Mouse (Mus musculus) gastrocnemius, postnatal 36 days (tissue): ENCODE data around the gene Abca1. TPM values are rescaled to one million over a fixed set of nuclear protein-coding genes. Genes with fewer than 3 reads are reported as not detected.

Source experiments
- DNase-seq, 2 experiments: peaks; one replicate each; pipeline ENCODE4 v3.0.0; 2022
- intact Hi-C: fragments of 180-260 bp; cut with DNase I; formaldehyde crosslinking; loops from one replicate; pipeline ENCODE4 v1.15.1; 2025
- total RNA-seq, 2 experiments: library from RNA; stranded (reverse); gene quantifications; 2 replicates each; pipeline ENCODE4 v1.2.3; 2021

Abca1 gene
- total RNA-seq, 2 experiments from 2014 or later, result 6.3 to 7.2 TPM

DNA sequence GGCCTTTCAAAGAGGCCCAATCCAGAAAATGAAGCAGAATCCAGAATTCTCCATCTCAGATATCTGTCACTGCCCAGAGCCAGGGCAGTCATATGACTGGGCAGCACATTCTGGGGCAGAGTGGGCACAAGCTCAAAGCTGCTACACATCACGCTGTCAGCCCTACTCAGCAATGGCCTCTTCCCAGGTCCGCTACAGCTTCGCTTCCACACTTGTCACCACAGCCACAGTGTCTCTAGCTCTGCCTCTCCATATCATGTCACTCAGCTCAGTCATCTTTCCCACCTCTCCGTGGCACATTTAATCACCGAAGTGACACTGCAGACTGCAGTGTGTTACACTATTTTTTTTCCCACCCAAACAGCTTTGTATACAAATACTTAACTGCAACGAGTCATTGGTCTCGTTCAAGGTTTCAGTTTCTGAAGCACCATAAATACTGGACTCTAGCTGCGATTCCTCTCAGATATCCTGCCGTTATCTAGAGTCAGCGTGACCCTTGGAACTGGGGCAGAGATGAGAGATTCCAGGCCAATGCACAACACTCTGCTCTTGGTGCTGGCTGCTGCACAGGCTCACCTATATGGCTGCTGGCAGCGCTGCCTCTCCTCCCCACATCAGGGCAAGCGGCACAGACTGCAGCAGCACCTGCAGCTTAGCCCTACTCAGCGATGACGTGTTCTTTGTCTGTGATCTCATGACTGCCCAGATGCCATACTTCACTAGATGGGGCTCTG is 136.3 kb downstream of the Abca1 start:
- intact Hi-C loops, result no loop called here
- DNase-seq, result no peak

DNA sequence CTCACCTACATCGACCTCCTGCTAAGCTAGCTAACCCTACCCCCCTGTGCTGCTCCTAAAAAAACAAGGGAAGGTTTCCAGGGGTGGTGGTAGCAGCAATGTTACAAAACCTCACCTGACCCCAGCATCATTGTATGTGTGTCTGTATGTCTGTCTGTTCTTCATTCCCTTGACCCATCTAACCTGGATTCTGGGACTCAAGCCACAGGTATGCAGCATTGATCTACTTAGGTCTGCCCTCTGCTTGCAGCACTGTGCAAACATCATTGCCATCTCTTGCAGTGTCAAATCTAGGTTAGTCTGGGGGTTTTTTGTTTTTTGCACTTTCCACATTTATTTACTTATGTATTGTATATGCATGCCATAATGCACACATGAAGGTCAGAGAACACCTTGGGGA is 141.3 kb downstream of the Abca1 start:
- no peak for DNase-seq
- intact Hi-C loops, result no loop called here

DNA sequence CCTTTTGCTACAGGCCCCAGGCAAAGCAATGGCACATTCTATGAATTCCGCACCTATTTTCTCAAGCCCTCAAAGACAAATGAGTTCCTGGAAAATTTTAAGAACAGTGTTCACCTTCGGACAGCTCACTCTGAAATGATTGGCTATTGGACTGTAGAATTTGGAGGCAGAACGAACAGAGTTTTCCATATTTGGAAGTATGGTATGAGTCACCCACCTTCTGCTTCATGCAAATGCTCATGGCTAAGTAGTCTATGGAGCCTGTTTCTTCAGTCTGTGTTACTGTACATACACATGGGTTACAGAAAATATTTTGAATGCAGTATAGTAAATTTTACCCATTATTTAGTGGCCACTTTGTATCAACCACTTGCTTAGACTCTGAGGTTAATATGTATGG is 144.7 kb downstream of the Abca1 start:
- DNase-seq, result no peak
- intact Hi-C loops, result no loop called here

DNA sequence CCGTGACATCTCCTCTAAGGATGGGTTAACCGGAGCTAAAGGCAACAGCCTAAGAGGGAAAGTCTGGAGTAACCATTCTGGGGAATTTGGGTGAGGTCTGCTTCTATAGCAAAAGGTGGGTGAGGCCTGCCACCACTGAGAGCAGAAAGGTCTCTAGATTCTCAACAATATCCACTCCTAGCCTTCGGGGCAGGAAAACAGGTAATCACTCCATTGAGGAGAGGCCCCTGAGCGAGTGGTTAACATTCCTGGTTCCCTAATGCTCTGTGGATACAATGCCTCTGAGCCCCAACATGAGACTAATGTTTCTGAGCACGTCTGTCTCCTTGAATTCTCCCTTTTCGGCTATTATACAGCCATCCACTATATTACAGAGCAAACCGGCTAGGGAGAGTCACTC is 145.3 kb downstream of the Abca1 start:
- DNase-seq, result no peak
- intact Hi-C loops, result no loop called here

DNA sequence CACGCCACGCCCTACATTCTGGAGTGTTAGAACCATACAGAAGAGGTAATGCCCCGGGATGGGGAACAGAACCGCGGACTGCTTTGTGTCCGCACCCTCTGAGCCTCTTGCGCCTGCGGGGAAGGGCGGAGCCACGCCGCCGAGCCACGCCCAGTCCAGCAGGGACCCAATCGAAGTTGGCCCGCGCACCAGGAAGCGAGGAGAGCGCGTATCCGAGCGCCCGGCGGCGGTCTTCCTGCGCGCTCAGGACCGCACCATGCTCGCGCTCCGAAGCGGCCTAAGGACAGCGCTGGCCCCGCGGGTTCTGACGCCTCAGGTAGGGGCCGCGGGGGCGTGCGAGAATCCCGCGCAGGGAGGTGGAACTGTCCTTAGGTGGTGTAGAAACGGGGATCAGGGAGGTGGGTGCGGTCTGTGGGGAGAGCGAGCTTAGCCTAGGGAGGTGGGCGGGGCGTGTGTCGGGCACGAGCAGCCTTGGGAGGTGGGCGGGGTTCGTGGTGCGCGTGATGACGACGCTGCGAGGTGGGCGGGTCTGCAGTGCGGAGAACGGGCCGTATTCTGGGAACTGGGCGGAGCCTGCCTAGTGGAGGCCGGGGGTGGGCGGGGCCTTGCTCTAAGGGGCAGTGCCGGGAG is 147.8 kb downstream of the Abca1 start, which contains the start of gene Nipsnap3b:
Nipsnap3b (plus strand) TSS at position 149 of the 630 bp plus-strand sequence.
- intact Hi-C loops, result no loop called here
- peak; percentile 93 to 96 for DNase-seq

DNA sequence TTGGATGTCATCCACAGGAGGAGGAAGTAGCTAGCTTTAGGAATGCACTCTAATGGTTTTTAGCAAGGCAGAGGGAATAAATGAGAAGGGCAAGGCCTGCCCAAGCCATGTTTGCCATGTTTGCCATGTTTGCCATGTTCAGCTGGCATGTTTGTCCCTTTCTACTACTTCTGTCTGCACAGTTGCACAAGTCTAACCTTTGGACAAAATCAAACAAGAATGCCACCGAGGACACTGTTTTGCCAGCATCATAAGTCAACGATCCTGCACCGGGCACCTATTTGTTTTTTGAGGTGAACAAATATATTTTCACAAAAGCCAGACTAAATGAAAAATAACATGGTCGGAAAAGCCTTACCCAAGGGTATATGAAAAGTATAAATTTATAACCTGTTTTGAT is 149.8 kb downstream of the Abca1 start:
- intact Hi-C loops, result no loop called here
- DNase-seq, result no peak

DNA sequence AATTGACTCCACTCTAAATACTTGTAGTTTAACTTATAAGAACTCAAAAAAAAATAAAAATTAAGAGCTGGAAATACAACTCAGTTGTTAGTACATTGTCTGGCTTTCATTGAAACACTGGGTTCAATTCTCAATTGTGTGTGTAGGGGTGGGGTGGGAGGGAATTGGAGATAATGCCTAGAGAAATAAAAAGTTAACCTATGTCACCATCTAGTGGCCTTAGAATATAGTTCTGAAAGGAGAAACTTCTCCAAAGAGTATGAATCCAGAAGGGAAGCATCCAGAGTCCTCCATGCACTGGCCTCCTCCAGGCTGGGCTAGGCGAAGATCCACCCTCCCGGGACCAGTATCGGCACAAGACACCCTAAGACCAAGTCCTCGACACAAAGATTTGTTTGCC is 150.5 kb downstream of the Abca1 start:
- DNase-seq, result no peak
- intact Hi-C loops, result no loop called here

DNA sequence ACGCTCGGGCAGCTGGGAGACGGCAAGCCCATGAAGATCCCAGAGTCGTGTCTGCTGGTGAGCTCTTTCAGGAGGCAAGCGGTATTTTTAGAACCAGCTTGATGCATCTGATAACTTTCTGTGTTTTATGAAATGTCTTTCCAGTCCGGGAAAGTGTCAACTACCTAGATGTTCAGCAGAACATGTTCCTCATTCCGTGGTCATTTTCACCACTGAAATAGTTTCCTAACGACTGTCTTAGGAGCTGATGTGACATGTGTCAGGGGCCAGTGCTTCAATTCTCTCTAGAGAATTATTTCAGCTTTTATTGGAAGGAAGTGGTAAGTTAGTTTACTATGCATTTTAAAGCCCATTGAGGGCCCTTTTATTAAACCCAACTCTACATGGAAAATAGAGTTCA is 159.5 kb downstream of the Abca1 start:
- DNase-seq, result no peak
- intact Hi-C loops, result no loop called here

DNA sequence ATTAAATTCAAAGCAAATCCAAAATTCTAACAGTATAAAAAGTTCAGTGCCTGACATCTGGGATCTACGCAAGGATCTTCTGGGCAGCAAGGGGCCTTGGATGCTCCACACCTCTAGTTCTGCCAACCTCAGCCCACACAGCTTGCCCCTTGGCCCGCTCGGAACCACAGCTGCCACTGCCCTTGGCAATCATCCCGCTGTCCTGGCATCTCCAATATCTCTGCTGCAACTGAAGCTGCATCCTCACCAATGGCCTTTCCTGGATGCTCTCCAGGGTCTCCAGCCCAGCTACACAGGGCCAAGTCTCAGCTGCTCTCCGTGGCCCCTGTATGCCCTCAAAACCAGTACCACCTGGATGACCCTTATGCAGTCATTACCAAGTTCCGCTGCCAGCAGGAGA is 160.2 kb downstream of the Abca1 start:
- peak; percentile 27 to 46 for DNase-seq
- intact Hi-C loops, result no loop called here

DNA sequence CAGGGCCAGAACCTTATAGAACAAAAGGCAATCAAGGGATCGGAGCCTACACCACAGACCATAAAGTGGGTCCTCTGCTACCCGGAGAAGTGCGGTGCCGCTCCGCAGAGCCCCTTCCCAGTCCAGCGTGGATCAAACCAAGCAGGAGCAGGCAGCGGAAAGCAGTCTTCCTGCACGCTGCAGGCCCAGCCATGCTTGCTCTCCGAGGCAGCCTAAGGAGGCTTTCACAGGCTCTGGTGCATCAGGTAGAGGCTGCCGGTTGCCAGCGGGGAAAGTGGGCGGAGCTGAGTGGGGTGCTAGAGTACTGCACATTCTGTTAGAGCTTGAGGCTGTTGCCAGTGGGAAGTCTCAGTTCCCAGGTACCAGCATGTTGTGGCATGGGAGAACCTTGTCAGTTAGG is 170.4 kb downstream of the Abca1 start, which contains the start of gene Nipsnap3a:
Nipsnap3a (plus strand) TSS at position 25 of the 400 bp plus-strand sequence.
- intact Hi-C loops, result no loop called here
- DNase-seq, result no peak

DNA sequence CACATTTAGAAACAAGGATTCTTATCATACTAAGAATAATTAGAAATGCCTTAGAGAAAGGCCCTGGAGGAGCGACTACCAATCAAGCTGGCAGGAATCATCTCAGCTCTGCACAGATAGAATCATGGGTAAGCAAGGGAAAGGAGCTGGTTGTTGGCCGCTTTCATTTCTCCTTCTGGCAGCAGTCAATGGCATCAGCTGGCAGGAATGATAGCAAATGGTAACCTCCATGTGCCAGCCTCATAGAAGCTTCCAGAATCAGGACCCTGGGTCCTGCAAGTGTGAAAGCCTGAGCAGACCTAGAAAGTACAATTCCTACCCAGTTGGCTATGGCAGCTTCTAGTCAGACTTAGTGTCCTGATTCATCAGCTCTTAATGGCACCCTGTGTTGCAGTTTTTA is 173.4 kb downstream of the Abca1 start:
- intact Hi-C loops, result no loop called here
- no peak for DNase-seq

DNA sequence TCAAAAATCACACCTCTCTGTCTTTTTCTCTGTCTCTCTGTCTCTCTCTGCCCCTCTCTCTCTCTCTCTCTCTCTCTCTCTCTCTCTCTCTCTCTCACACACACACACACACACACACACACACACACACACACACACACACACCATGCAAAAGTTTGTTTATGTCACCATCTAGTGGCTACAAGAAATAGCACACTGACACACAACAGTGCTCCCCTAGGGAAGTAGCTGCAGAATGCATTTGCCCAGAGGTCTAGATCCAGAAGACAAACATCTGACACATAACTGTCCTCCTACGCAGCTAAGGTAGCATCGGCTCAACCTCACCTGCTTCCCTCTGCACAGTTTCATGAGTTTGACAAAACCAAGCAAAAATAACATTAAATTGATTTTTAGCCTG is 174.5 kb downstream of the Abca1 start:
- DNase-seq, result no peak
- intact Hi-C loops, result no loop called here

Other genes with a start within 250 kb of the Abca1 start
- not detected for gene Olfr272, start 240.7 kb downstream of the Abca1 start, total RNA-seq
- gene Olfr270, start 195.3 kb downstream of the Abca1 start, total RNA-seq, result not detected
- gene Nipsnap3a, start 170.6 kb downstream of the Abca1 start, total RNA-seq, result not detected
- gene Nipsnap3b, start 148.0 kb downstream of the Abca1 start, total RNA-seq, result 1 to 10 TPM; 2.0 to 2.3 TPM